Mouse (Mus musculus): ENCODE measurements at regions not wholly inside any gene's neighbourhood (a gene's known extent, or its start where the extent isn't known, plus 50 kb on each side); places are given as distances from the start of the nearest gene placed in this dataset.

DNA sequence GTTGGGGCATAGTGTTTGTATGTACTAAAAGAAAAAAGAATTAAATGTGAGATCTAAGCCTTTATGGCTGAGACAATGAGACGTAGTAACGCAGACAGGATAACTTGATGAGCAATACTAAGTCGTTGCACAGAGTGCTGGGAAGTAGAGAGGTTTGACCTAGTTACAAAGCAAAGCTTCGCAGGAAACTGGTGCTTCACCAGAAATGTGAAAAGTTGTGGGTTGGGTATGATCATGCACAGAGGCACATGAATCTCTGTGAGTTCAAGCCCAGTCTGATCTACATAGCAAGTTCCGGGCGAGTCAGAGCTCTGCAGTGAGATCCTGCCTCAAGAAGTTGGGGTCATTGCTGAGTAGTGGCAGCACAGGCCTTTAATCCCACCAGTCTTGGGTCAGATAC lies 65.3 kb upstream of the Jmy start:
- TF ChIP-seq EP300 (IDR thresholded peaks at IDR 0.05): no peak
- no peak for TF ChIP-seq CTCF (IDR thresholded peaks at IDR 0.05)
